In genomic region chr1:182130830-182131229, GRCm38 (mm10) we compare ENCODE assay signal across 11 mouse cellular contexts. TPM values are rescaled to one million over a fixed set of nuclear protein-coding genes. Genes with fewer than 3 reads are reported as not detected.
DNase-seq lines count a peak whose midpoint lies in the region; ATAC-seq and TF ChIP-seq lines count a peak whose summit lies in the region.
"Had no signal": no experiment of that assay in that cellular context is flagged by ENCODE, and none has a peak within 500 bp of the region (broad histone marks: within the 10 kb centered on the region; RNA-seq: fewer than 3 reads in every experiment).

No protein-coding gene starts in this region.

- H3K27ac ChIP-seq in liver, embryonic 12.5 days: no peak overlapping the region
- H3K27ac ChIP-seq in cortical plate, adult 2 months (ENCODE audit: insufficient read depth, low read length): no peak overlapping the region
- no peak overlapping the region for H3K27ac ChIP-seq in small intestine, adult 2 months (ENCODE audit: insufficient read depth, low read depth, low read length)
- H3K27ac ChIP-seq: embryonic facial prominence, embryonic 12.5 days; hindbrain, embryonic 15.5 days; midbrain, embryonic 15.5 days had no signal

- TF ChIP-seq POLR2A in cortical plate, adult 2 months (IDR thresholded peaks at IDR 0.05; ENCODE audit: extremely low read depth, insufficient read depth, low read length): no peak
- no peak for TF ChIP-seq POLR2A in small intestine, adult 2 months (IDR thresholded peaks at IDR 0.05; ENCODE audit: low read depth, low read length)

- DNase-seq in adrenal gland, postnatal 25 days: peak; percentile 41
- no peak for DNase-seq in adrenal gland, adult 2 months
- peak; percentile 27 for DNase-seq in liver
- DNase-seq in c-Kit-positive CD71-positive TER-119-positive erythroid progenitor cells, embryonic 14.5 days (ENCODE audit: low spot score): no peak
- DNase-seq in gastrocnemius, adult 18-20 months (ENCODE audit: low spot score): no peak

- H3K4me2 ChIP-seq in liver, embryonic 12.5 days: no peak overlapping the region
- H3K4me2 ChIP-seq: embryonic facial prominence, embryonic 12.5 days; hindbrain, embryonic 15.5 days; midbrain, embryonic 15.5 days had no signal

- peaks cover 20% of the 10 kb centered on the region for H3K4me1 ChIP-seq in liver, embryonic 12.5 days
- peaks cover 2% of the 10 kb centered on the region for H3K4me1 ChIP-seq in cortical plate, adult 2 months (ENCODE audit: control insufficient read depth, insufficient read depth, low read length)
- H3K4me1 ChIP-seq in small intestine, adult 2 months (ENCODE audit: control insufficient read depth, insufficient read depth, insufficient read length, low read length): no peaks in the 10 kb centered on the region

- no peak; the same call in 1 of the 2 replicates for ATAC-seq in liver, embryonic 12.5 days
- ATAC-seq: midbrain, embryonic 15.5 days had no signal

- WGBS in liver, embryonic 12.5 days (ENCODE audit: insufficient replicate concordance): 48% methylated on average over 2 of the region's 2 CpGs
- WGBS in small intestine, adult 2 months: 56% methylated on average over 2 of the region's 2 CpGs

- H3K27me3 ChIP-seq in liver, embryonic 12.5 days (replicated peaks): no peaks in the 10 kb centered on the region
- no peaks in the 10 kb centered on the region for H3K27me3 ChIP-seq in small intestine, adult 2 months (ENCODE audit: control insufficient read depth, insufficient read depth, low read length)
- H3K27me3 ChIP-seq: embryonic facial prominence, embryonic 12.5 days; hindbrain, embryonic 15.5 days; midbrain, embryonic 15.5 days had no signal

- no peak overlapping the region for H3K9ac ChIP-seq in liver, embryonic 12.5 days
- H3K9ac ChIP-seq: embryonic facial prominence, embryonic 12.5 days; hindbrain, embryonic 15.5 days; midbrain, embryonic 15.5 days had no signal

- no peaks in the 10 kb centered on the region for H3K9me3 ChIP-seq in liver, embryonic 12.5 days (replicated peaks)
- H3K9me3 ChIP-seq: embryonic facial prominence, embryonic 12.5 days; hindbrain, embryonic 15.5 days; midbrain, embryonic 15.5 days had no signal

- H3K4me3 ChIP-seq in liver, embryonic 12.5 days: no peak overlapping the region
- H3K4me3 ChIP-seq in cortical plate, adult 2 months (ENCODE audit: insufficient read depth, low read length): no peak overlapping the region
- no peak overlapping the region for H3K4me3 ChIP-seq in small intestine, adult 2 months (ENCODE audit: low read depth, low read length)
- H3K4me3 ChIP-seq: embryonic facial prominence, embryonic 12.5 days; hindbrain, embryonic 15.5 days; midbrain, embryonic 15.5 days had no signal

- H3K36me3 ChIP-seq in liver, embryonic 12.5 days: peaks cover 61% of the 10 kb centered on the region
- H3K36me3 ChIP-seq in small intestine, adult 2 months (ENCODE audit: control insufficient read depth, insufficient read depth, low read length): peaks cover 19% of the 10 kb centered on the region

- peak; percentile 63 for TF ChIP-seq CTCF in cortical plate, adult 2 months (IDR thresholded peaks at IDR 0.05; ENCODE audit: extremely low read depth, insufficient read depth, low read length)
- peak; percentile 71; the same call in 1 of the 2 replicates for TF ChIP-seq CTCF in small intestine, adult 2 months (IDR thresholded peaks at IDR 0.05; ENCODE audit: extremely low read depth, insufficient read length, insufficient replicate concordance, low read depth, low read length)

RNA-seq across cellular contexts. Expression of gene Srp9, which starts 6.3 kb away (rescaled TPM):
- total RNA-seq in adrenal gland, postnatal 25 days (2021): 50.7 and 60.9 TPM in 2 replicates
- 10 to 100 TPM; 46.4 to 64.9 TPM for total RNA-seq in adrenal gland, adult 2 months (2021)
- 22.7 and 29.6 TPM in 2 replicates for polyA plus RNA-seq in adrenal gland, adult 2 months (2012; rRNA removed)
- polyA plus RNA-seq in liver, embryonic 12.5 days (2016; fragmentation: Nextera tagmentation; extraction: Ambion mirVana): 111 and 112 TPM in 2 replicates
- 112 and 115 TPM in 2 replicates for polyA plus RNA-seq in cortical plate, adult 2 months (2012; rRNA removed)
- polyA plus RNA-seq in small intestine, adult 2 months (2012; rRNA removed): 14.6 and 23.5 TPM in 2 replicates
- 10 to 100 TPM; 43.1 to 44.7 TPM for total RNA-seq in gastrocnemius, adult 18-20 months (2021)

RNA-seq across cellular contexts. Expression of gene Vmn1r1, which starts 33.5 kb away (rescaled TPM):
- not detected in 2 replicates for total RNA-seq in adrenal gland, postnatal 25 days (2021)
- total RNA-seq in adrenal gland, adult 2 months (2021): not detected
- polyA plus RNA-seq in adrenal gland, adult 2 months (2012; rRNA removed): not detected in 2 replicates
- polyA plus RNA-seq in liver, embryonic 12.5 days (2016; fragmentation: Nextera tagmentation; extraction: Ambion mirVana): not detected in 2 replicates
- polyA plus RNA-seq in cortical plate, adult 2 months (2012; rRNA removed): not detected in 2 replicates
- not detected in 2 replicates for polyA plus RNA-seq in small intestine, adult 2 months (2012; rRNA removed)
- not detected for total RNA-seq in gastrocnemius, adult 18-20 months (2021)
- polyA plus RNA-seq: embryonic facial prominence, embryonic 12.5 days; hindbrain, embryonic 15.5 days; midbrain, embryonic 15.5 days had no signal

Comparison
In these comparisons a context has a peak if more than half of its experiments do, and no peak if none do; other contexts are left out.
1. DNase-seq: peak in adrenal gland, postnatal 25 days (single experiment) and liver (single experiment); none in adrenal gland, adult 2 months (single experiment), c-Kit-positive CD71-positive TER-119-positive erythroid progenitor cells, embryonic 14.5 days (single experiment) and gastrocnemius, adult 18-20 months (single experiment).